Mouse (Mus musculus) retina, adult 2 months (tissue): ENCODE results near the gene Sun3.

Experiments used
- DNase-seq: peaks from one replicate; pipeline ENCODE4 v3.0.0-alpha.2; 2012; ENCODE audit warnings: low read depth, low spot score

Gene Sun3

DNA sequence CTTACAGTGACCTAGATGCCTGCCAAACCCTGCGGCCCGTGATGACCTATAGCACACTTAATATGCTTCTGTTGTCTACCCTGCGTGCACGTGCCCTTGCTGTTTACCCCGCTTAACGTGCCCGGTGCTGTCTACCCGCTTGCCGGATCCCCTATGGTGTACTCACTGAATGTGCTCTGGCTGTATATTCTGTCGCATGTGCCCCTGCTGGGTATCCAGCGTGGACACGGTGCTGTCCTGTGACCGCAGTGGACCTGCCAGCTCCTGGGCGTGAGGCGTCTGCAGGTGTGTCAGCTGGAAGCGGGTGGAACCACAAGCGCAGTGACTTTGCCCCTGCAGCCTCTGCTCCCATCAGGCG is at the start of gene Sun3:
Sun3 (minus strand) TSS at position 289 of the 358 bp plus-strand sequence.
- no peak for DNase-seq

DNA sequence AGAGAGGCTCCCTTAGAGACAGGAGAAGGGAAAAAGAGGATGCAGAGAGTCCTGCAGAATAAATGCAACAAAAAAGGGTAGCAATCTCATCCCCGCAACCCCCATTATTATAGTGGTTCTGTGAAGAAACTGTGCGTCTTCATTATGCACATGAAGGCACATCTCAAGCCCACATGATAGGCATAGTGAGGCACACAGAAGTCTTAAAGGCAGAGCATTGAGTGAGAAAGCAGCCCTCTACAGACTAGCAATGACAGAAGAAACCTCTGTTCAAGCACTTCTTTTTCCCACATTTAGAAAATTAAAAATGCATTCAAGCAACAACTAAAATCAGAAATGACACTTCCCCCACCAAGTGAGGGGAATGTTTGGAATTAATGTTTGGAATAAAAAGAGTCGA is 27.7 kb upstream of the Sun3 start:
- DNase-seq, result no peak

DNA sequence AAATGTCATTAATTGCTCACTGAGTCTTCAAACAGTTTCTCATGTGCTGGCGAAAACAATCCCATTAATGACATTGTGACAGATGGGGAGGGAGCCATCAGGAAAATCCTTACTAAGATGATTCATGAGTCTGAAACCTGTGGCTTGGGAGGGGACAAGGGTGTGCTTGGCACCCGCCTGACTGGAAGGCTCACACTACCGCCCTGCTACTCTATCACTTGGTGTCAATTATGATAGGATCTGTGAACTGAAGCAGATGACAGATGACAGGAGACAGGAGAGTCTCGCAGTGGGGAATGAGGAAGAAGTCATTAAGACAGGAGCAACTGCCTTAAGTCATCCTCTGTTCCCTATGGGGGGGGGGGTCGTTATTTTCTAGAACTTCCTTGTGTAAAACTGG is 11.7 kb upstream of the Sun3 start:
- no peak for DNase-seq

DNA sequence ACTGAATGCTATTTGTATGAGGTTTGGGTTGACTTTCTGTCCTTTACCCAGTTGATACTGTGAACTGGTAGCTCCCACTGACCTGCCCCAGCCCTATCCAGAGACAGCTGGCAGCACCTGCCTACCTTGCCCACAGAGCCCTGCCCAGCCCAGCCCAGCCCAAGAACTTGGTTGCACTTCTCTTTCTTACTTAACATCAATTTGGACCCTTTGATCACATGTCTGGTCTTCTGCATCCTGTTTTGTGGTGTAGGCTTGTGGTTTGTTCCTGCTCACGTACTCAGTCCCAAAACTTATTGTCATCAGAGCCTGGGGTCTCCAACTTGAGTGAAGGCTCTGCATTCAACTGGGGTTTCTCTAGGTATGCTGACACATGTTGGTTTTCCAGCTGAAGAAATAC is 11.2 kb upstream of the Sun3 start:
- DNase-seq, result no peak

DNA sequence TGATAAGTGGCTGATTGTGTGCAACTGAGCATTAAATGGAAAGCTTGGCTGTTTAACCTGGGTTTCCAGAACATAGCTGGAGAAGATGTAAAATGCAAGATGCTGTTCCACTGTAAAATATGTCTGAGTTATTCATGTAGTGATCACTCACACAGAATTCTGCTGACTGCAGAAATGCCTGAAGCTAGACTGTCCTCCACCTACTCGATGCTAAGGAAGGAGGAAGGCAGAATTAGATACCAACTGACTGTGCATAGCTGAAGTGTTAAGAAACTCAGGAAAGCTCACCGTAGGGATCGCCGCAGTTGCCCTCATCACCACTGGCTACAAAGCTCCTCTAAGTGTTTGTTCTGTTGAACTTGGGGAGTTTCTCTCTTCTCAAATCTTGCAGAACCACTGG is 8.9 kb upstream of the Sun3 start:
- no peak for DNase-seq

DNA sequence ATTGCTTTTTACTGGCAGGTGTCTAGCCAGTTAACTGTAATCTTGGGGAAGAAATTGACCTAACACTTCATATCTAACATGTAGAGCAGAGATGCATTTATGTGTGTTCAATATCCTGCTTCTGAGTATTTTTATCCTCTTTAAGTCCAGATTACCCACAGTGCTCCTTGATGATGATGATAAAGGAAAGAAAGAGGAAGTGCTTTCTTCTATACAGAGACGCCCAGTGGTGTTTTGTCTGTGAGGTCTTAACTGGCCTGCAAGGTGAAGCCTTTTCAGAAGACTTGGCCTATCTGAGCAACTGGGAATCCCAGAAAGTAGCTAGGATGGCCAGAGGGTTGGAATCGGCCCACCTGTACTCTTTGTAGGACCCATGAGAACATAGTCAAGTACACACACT is 8.1 kb upstream of the Sun3 start:
- DNase-seq, result no peak

DNA sequence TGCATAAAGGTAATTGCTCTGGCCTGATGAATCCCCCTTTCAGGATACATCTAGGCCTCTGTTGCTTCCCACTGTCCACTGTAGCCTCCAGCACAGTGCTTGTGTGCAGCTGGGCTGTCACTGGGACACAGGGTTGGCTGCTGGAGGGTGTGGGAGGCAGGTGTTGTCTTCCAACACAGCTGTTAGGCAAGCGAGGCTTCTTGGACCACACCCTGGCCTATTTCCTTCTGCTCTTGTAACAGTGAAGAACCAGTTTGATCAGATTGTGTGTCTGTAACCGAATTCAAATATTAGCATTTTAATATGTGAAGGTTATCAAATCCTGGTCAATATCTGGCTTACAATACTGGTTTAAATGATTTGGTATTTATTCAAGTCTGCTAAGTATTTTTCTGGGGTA is 3.1 kb upstream of the Sun3 start:
- no peak for DNase-seq

DNA sequence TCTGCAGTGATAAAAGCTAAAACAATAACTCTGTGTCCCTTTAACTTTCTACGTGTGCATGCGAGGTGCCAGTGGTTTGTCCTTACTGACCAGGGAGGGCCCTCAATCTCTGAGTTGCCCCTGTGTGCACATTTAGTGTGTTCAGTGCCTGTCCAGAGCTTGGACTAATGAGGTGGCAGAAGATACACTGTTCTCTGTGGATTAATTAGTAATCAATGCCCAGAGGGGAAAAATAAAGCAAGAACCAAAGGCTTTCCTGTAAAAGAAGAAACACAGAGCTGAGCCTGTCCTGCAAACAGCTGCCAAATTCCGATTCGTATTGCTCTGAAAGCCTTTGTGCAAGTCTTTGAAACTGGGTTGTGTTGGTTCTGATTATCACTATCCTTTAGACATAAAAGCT is 1.4 kb upstream of the Sun3 start:
- no peak for DNase-seq

DNA sequence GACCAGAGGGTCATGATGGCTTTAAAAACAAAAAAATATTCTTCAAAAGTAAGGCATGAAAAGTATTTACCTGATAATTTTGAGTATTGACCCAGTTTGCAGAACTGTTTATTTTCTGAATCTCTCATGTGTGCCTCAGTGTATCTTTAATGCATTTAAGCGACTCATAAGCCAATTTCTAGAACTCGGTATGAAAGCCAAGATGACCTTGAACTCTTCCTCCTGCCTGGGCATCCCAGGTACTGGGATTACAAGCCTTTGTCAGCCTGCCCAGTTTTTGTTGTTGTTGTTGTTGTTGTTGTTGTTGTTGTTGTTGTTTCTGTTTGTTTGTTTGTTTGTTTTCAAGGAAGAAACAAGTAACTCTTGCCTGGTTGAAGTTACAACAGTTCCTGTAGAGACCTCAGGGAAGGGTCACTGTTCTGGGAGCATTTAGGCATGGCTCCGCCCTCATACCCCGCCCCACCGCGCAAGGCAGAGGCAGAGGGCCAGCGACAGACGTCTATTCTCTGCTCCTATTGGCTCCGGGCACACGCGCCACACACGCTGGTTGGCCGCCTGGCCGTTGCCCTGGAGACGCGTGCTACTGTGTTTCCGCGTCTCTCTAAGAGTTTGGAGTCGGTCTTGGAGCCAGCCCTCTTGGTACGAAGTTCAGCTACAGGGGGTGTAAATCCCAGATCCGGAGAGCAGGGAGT is 634 bp downstream of the Sun3 start, which contains the start of gene Gm11992:
Gm11992 (plus strand) TSS at position 584 of the 692 bp plus-strand sequence.
- DNase-seq, result peak; percentile 41

DNA sequence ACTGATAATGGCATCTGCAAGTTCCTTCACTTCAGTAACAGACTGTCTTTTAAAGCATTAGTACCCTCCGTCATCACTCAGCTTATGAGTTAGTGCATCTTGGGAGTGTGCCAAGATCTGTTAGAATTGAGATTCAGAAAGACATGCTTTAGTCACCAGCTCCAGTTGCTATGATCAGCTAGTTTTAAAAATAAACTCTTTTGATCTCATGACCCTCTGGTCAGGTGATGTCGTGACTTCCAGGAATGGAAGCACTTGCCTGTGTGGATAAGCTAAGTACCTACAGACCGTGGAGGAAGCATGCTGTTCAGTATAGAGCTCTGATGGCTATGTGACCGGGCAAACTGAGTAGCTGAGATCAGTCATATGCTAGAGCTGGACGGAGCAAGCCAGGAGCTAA is 1.7 kb downstream of the Sun3 start:
- DNase-seq, result no peak

DNA sequence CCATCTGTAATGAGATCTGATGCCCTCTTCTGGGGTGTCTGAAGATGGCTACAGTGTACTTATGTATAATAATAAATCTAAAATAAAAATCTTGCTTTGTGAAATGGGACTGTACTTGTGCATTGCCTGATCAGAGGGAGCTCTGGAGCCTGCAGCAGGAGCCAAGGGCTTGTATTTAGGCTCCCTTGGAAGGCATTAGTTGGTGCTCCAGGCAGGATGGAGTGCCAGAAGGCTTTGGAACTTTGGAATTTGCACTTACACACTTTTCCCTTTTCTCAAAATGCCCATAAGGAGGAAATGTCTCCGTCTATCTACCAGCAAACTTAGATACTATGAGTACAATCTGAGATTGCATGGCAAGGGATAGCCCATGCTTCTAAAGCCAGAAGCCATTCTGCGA is 2.2 kb downstream of the Sun3 start:
- DNase-seq, result no peak

DNA sequence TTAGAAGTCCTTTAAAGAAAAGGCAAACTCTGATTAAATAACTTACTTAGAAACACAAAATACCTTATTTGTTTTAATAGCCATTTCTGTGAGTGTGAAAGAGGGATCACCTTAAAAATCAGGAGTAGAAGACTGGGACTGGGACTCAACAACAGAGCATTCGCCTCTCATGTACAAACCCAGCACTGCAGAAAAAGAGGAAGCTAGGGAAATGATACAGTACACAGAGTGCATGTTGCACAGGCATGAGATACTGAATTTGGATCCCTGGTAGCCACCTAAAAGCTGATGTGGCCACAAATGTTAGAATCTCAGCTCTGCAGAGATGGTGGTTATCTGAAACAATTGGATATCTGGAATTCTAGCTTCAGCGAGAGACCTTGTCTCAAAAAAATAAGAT is 17.3 kb downstream of the Sun3 start:
- no peak for DNase-seq

DNA sequence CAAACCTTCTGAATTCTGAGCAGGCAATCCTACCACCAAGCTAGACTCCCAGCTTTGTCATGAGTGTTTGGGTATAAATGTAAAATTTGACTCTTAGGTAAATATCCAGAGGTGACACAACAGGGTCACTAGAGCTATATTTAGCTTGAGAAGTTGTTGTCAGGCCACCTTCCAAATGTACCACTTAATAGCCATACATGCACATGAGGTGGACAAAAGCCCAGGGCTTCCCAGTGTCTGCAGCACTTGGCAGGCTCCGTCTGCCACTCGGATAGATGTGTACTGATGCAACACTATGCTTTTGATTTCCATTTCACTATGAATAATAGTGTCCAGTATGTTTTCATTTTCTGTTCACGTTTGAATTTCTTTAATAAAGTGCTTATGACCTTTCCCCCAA is 23.6 kb downstream of the Sun3 start:
- DNase-seq, result no peak

DNA sequence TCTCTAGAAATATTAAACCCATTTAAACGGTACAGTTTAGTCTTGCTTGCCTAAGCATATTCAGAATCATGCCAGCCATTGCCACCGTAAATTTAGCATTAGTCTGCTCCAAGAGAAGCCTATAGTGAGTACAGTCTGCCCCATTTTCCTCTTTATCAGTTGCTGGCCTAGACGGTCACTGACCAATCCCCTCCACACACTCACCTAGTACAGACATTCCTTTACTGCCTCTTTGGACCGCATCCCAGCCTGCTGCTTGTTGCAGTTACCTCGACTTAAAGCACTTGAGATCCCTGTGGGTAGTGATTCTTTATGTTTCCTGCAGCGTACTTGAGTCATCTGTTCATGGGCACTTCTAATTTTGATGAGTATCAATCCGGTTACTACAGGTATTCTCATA is 24.0 kb downstream of the Sun3 start:
- no peak for DNase-seq

DNA sequence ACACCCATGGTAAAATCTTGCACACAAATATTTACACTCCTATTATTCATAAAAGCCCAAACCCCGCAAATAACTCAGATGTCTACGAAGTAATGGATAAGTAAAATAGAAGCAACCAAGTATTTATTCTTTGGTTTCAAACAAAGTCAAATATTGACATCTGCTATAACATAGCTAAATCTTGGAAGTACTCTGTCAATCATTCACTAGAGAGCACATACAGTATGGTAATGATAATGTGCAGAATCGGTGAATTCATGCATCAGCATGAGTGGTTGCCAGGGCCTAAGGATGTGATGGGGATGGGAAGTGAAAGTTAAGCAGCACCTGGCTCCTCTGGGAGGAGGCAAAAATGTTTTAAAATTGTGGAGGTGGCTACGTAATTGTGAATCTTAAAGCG is 28.6 kb downstream of the Sun3 start:
- no peak for DNase-seq

DNA sequence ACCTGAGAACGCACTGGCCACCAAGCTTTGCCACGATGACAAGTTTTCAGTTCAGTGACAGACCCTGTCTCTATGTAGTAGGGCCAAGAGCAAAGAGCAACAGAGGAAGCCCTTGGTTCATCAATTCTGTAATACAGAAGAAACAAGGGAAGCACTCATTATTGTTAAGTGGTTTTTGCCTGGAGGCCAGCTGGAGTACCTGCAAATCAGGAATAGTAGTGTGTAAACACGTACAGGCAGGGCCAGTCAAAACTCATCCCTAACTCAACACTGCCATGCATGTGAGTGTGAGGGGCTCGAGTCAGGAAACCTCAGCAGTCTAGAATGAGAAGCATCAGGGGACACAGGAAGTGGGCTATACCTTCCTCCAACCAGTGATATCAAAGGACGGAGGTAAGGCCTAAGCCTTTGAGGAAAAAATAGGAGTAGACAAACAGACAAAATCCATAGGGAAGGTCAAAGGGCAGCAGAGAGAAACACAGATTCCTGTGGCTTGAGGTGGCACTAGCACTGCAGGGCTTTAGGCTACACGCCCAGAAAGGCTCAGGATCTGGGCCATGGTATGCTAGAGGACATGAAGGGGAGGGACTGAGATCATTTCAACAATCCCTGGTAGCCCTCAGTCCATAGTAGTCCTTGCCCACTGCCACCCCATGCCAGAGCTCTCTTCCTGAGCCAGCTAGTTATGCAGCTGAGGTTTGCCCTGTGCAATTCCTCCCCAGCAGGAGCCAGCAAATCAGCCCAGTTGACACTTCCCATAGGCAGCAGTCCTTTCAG is 30.1 kb downstream of the Sun3 start:
- DNase-seq, result no peak

DNA sequence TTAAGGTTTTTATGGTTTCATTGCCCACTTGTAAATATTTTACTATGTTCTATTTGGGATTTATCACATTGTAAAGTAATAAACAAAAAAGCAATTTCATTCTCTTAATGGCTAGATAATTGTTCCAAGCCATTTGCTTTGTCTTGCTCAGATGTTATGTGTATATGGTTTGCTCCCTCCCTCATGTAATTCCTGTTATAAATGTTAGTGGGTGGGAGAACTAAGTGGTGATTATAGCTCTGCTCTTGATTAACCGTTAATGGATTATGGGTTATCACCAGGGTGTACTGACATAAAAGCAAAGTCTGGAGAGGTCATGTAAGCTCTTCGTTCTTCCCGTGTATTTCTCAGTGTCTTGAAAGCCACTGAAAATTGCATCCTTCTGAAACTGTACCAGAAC is 34.1 kb downstream of the Sun3 start:
- DNase-seq, result no peak

DNA sequence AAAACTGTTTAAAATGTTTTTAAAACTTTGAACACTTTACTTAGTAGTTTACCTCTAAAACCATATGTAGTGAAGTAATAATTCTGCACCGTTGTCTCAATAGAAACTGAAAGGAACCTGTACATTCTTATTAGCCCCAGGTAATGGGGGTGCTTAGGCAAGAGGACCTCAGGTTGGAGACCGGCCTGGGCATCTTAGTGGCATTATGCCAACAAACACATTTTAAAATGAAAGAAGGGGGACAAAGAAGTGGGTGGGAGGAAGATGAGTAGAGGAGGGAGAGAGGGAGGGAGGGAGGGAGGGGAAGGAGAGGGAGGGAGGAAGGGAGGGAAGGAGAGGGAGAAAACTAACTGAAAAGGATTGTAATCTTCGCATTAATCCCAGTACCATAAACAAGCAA is 37.4 kb downstream of the Sun3 start:
- no peak for DNase-seq

DNA sequence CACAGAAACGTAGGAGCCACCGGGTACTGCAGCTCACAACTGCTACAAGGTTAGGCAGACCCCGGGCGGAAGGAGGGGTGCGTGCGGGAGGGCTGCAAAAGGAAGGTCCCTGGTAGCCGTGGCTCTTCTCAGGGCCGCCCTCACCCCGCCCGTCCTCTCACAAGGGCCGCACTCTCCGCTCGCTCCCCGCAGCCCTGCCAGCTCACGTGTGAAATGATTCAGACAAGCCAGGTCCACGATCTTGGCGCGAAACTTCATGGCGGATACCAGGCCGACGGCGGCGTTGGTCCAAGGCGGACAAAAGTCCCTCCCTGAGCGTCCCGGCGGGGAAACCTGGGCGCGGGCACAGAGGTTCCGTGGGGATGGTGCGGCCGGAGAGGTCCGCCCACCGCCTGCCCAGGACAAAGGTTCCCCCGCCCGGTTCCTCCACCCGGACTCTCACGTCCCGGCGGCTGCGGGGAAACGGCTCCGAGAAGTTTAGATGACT is 37.9 kb downstream of the Sun3 start, which contains the start of gene Hus1:
Hus1 (minus strand) TSS at position 339 of the 487 bp plus-strand sequence.
- peak; percentile 78 for DNase-seq

DNA sequence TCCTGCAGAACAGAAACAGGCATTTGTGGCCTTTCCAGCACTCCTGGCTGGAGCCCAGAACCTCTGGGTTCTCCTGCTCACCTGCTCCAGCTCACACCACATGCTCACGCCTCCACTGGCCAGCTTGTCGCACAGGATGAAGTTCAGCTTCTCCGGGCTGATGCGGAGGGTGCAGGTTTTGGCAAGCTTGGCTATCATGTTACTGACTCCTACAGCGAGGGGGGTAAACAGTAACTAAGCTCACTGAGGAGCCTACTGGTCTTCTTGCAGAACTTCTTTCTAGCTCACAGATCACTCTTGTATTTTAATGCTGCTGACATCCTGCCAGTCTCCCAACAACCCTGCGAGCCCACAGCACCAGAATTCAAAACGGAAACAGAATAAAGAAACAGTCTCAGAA is 38.4 kb downstream of the Sun3 start:
- DNase-seq, result peak; percentile 8

DNA sequence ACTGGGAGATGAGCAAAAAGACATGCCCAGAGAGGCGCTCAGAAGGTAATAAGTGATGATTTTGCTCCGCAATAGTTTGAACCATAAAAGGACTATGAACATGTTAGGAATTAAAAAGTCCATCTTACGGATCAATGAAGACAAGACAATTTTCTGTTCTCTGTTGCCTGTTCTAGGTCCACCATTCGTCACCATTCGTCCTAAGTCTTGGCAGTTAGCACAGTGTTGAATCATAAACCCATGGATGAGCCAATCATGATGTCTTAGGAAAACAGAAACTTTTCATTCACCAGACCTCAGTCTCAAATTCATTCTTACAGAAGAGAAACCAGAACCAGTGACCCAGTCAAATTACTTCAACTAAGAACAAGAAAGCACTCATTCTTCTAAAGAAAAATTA is 40.0 kb downstream of the Sun3 start:
- DNase-seq, result no peak

DNA sequence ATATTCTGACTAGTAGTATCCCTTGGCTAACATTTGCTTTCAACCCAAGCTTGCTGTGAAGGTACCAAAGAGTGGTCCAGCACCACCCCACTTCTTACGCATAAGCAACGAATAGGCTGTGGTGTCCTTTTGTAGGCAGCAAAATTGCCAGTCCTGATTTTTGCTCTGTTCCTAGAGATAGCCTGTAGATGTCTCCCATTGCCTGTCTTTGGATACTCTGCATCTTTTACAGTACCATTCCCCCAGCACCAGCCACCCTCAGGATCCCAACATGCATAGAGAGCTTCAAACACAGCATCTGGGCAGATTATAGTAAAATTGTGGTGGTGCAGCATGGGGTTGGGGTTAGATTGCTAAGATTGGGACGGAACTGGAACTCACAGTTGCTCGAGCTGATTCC is 60.7 kb downstream of the Sun3 start:
- no peak for DNase-seq

DNA sequence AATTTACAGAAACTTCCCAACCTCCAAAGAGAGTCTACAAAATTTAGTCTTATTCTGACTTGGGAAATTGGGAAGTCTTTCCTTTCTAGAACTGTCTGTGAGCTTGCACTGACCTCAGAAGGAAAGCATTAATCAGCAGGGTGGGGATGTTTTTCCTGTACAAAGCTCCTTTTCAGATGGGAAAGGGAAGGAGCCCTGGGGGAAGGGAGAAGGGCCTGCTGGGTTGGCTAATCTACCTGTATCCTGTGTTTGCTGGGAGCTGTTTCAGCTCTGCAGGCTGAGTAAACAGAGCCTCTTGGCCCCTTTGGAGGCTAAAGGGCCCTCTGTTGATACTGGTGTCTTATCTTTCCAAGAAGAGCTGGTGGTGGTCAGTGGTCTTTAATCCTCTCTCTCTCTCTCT is 62.7 kb downstream of the Sun3 start:
- no peak for DNase-seq
